Mouse (Mus musculus): ENCODE measurements at regions not wholly inside any gene's neighbourhood (a gene's known extent, or its start where the extent isn't known, plus 50 kb on each side); places are given as distances from the start of the nearest gene placed in this dataset.
A peak's percentile ranks its signal among the peaks of the same experiment; 100 is the strongest.

- DNase-seq (ENCODE audit: low spot score in 2 of 2), result no peak
Observed at GRCm38 (mm10) chr12:42369029-42369577, 882.9 kb upstream of the Lrrn3 start.

DNA sequence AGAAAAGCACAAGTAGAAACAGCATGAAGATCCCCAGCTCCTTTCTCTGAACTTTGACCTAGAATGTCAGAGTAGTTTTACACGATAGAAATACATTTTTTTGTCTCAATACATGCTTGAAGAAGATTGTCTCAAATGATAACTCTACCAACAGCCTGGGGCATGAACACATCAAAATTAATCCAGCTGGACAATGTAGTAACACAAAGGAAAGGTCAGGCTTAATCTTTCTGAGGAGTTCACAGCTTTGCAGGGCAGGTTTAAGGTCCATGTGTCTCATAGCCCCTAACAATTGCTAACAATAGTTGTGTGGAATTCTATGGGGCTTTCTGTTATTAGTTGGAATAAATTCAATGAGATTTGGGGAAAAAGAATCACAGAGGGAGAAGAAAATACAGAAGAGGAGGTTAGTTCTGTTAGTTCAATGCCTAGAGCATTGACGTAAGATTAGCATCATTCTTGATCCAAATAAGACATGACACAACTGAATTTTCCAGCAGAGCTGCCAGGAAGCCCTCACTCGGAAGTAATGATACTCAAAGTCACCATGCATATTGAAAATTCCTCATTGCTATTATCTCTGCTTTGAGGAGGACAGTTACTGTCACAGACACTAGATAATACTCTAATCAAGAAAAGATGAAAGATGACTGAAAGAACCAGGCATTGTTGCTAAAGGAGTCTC, 852.9 kb upstream of the Lrrn3 start:
- no peak for DNase-seq (ENCODE audit: low spot score in 2 of 2)

DNA sequence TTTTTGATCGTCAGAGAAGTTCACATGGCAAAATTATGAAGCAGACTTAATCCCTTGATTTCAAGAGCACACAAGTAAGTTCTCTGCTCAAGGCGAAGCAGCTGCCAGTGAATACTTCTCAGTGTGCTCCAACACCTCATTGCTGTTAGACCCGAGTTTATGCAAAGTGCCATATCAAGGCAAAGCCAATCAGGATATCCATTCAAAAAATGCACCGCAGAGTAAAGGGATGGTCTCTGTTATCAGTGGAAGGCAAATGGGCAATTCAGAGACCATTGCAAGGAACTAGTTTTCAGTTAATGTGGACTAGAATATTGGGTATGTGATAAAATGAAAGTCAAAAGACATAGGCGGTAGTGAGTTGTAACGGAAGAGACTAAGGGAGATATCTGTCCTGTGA, 820.2 kb upstream of the Lrrn3 start:
- DNase-seq (ENCODE audit: low spot score in 2 of 2), result no peak

DNA sequence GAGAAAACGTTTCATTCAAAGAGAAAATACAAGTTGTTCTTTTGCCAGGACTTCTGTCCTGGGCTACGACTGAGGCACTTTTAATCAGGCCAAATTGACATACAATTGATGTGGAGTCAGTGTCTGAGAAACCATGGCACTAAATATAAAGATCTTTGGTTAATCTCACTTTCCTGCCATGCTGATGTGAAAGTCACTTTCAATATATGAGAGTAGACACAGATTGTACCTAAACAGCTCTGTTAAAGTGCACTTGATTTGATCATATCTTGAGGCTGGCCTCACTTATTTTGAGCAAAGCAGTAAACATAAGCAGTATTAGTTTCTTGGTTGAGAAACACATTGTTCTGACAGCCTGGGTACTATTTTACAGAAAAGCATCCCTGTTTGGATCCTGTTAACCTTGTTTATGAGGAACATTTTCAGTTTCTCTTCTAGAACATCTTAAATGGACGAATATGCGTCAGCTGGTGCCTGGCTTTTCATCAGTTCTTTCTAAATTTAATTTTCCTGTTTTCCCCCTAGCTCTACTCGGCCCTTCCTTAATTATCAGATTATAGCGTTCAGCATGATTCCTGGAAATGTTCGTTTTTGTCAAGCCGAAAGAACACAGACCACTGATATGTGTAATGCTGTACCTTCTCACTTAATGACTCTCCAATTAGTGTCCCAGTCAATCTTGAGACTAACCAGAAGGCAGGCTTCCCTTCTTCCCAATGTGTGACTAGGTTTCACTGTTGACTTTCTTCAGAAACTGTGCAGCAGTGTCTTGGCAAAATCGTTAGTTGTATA, 791.2 kb upstream of the Lrrn3 start:
- DNase-seq (ENCODE audit: low spot score in 2 of 2), result no peak

DNA sequence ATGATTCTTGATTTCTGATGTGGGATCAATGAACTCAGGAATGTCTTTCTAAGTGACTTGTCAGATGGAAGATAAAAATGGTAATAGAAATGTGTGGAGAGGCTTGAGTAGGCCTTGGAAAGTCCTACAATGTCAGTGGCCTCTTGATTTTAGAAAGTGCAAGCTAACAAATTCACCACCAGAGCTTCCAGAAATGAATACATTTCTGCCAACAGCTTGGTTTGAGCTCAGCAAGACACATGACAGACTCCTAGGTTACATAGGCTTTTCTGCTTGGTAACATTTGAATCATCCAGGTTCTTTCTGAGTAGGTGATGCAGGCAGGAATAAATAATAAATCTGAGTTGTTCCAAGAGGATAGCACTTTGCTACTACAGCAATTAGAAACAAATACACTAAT, 764.2 kb upstream of the Lrrn3 start:
- no peak for DNase-seq (ENCODE audit: low spot score in 2 of 2)

DNA sequence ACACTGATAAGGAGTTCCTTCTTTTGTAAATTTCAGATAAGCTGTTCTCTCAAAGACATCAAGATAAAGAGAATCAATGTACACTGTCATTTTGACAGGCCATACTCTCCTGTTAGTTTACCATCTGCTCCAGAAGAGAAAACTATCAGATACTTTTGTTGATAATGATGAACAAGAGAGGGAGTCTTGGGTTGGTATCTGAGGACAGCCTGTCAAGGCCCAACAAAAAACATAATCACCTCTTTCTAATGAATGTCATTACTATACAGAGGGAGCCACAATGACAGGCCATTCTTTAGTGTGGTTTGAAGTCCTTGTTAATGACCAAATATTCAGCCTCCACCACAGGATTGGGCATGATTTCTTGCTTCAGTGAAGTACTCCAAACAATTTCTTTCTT, 743.0 kb upstream of the Lrrn3 start:
- DNase-seq (ENCODE audit: low spot score in 2 of 2), result no peak

DNA sequence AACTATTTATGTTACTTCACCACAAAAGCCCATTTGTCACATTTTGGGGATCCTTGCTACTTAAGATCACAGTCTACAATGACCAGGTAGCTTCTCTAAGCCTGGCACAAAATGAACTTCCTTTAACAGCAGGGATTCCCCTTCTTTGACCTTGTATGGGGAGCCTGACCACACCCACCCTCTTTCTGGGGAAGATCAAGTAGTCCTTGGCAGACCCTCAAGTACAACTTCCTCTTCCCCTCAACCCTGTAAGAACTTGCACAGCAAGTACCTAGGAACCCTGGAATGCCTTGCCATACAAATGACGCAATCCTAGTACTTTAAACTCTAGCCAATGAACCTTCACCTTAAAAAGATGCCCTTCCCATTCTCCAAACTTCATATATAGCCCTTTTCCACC, 695.4 kb upstream of the Lrrn3 start:
- DNase-seq (ENCODE audit: low spot score in 2 of 2), result no peak

DNA sequence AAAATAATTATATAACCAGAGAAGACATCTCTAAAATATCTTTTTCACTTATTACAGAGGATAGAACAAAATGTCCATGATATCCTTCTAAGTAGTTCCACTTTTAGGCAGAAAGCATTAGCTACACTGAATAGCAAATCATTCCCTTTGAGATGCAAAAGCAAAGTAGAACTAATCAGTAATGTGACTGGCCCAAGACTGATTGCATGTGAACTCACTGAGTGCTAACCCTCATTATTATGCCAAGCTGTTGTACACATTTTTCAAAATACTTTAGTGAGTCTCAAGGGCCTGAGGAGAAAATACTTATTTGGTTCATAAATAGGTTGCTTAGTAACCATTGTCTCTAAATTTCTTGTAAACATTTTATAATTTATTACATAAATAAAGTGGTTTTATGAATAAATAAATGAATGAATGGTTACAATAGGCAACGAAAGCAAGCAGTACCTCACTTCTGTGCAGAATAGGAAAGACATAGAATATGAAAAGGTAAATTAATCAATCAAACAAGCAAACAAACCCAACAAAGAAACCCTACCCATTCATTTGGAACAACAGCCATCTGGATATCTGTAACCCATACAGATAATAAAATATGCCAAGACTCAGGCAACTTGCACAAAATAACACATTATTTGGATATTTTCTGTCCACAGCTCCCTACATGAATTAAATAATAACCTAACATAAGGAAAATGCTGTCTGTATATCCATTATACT, 693.9 kb upstream of the Lrrn3 start:
- DNase-seq (ENCODE audit: low spot score in 2 of 2), result no peak

GRCm38 (mm10) chr12:42147971-42148370, 661.7 kb upstream of the Lrrn3 start:
- no peak for DNase-seq (ENCODE audit: low spot score in 2 of 2)

GRCm38 (mm10) chr12:42138694-42139442, 652.6 kb upstream of the Lrrn3 start:
- no peak for DNase-seq (ENCODE audit: low spot score in 2 of 2)

DNA sequence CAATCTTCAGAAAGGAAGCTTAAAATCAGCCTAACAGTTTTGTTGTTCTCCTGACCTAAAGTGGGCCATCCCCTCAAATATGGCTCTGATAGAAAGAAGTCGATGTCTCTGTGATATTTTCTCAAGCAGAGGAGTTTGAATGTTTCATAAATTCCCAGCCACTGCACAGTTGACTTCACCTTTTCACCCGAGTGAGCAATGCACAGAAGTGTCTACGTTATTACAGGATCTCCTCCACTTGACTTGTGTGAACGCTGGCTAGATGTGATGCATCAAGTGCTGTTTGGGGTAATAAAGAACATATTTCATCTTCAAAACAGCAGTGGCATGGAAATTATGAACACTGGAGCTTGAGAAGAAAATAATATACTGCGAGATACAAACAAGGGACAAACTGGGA, 651.9 kb upstream of the Lrrn3 start:
- no peak for DNase-seq (ENCODE audit: low spot score in 2 of 2)

DNA sequence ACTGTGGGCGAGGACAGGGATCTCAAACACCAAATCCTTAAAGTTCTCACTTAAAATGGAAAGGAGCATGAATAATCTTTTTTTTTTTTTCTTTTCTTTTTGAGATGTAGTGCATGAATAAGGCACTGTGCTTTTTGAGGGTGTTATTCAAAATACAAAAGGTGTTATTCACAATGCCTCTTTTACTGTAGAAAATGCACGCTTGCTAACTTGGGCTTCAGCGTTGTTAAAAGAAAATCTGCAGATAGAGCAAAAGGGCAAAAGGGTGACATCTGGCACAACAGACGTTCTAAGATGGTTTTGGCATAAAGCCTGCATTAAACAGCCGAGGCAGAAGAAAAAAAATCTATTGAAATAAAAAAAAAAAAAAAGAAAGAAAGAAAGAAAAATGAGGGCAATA, 651.5 kb upstream of the Lrrn3 start:
- peak; percentile 21 to 42 for DNase-seq (ENCODE audit: low spot score in 2 of 2)

DNA sequence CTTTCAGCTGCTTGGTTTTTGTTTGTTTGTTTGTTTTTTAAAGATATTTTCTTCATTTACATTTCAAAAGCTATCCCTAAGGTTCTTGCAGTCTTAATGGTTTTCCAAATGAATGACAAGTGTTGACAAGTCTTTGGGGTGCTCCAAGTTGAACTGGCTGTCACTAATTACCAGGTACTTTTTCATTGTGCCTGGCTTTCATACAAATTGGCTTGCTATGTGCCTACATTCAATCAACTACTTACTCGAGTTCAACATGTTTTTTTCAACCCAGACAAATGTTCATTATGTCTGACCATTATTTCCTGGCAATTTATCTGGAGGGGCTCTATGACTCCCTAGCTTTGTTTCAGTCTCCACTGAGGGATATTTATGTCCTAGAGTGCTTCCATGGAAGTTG, 614.0 kb upstream of the Lrrn3 start:
- DNase-seq (ENCODE audit: low spot score in 2 of 2), result no peak

DNA sequence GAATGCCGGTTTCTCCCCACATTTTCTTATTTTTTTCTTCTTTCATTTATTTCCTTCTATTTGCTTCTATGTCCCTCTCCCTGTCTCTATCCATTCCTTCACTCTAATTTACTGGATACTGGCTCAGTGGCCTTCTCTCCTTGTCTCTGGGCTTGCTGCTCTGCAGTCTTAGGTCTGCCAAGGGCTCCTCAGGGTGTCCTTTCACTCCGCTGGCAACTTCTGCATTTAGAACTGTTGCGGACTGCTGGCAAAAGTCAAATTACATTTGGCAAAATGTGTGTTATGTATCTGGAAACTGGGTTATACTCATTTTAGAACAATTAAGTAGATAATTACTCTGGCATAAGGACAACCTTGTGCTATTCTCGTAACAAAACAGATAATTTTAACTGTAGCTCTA, 584.2 kb upstream of the Lrrn3 start:
- DNase-seq (ENCODE audit: low spot score in 2 of 2), result peak in 1 of 2 experiments; percentile 20

DNA sequence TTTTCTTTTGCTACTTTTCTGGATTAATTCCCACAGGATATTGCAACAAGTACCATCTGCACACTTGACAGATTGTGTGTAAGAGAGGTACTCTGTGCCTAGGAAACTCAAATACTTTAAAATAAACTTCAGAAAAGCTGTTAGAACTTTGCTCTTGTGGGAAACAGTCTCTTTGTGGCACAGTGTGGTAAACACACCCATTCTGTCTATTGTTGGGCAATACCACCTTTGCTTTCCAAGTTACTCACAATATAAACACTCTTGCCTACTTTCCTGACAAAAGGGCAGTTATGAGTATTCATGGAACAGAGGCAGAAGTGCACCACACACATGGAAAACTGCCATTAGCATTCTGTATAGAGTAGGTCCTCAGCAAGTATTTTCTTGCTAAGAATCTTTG, 577.5 kb upstream of the Lrrn3 start:
- DNase-seq (ENCODE audit: low spot score in 2 of 2), result no peak

DNA sequence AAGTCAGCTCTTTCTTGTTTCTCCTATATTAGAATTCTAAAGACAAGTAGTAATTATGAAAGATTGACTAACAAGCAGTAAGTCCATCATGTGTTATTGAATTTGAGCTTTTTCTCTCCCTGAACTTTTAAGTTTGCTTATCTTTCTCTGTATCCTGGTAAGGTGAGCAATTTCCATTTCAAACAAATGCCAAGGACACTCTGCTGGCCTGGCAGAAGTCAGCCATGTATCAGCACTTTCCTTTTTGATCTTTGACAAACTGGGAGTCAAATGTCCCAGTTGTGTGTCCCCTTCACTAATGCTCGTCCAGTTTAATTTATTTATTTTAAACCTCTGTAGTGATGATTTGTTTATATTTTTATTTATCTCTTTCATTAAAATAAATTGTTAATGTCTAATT, 562.8 kb upstream of the Lrrn3 start:
- no peak for DNase-seq (ENCODE audit: low spot score in 2 of 2)

GRCm38 (mm10) chr12:42027874-42028273, 541.6 kb upstream of the Lrrn3 start:
- DNase-seq (ENCODE audit: low spot score in 2 of 2), result no peak

- DNase-seq (ENCODE audit: low spot score in 2 of 2), result no peak
Observed at GRCm38 (mm10) chr12:42017506-42017905, 531.3 kb upstream of the Lrrn3 start.

- no peak for DNase-seq (ENCODE audit: low spot score in 2 of 2)
Observed at GRCm38 (mm10) chr12:42008827-42009383, 522.7 kb upstream of the Lrrn3 start.

DNA sequence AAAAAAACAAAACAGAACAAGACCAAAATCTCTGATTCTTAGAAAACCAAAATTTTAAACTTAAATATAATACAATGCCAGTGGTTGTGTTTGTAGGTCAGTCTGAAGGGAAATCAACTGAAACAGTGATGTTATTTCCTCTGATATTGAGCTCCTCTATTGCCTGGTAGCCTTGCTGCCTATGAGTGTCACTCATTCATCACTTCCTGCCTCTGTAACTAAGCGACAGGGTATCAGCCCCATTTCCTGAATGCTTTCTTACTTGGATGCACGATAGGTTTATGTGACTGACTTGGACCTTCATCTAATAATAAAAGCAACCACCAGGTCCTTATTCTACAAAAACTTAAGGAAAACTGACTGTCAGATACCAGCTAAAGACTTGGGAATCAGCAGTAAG, 520.7 kb upstream of the Lrrn3 start:
- DNase-seq (ENCODE audit: low spot score in 2 of 2), result no peak
